Mouse (Mus musculus) 3134 (cell line): ENCODE measurements around the gene Nufip2.
"Not testable (repeated sequence)": the region's sequence is repeated elsewhere in the genome, so short reads cannot be mapped to it uniquely, and the experiment has no call there.

ENCODE experiments used
- DNase-seq: peaks from one replicate; pipeline ENCODE4 v3.0.0-alpha.2; 2011; ENCODE audit warnings: low spot score; ENCODE audit not compliant: insufficient read length; ENCODE audit errors: extremely low read depth

Nufip2 gene

GRCm38 (mm10) chr11:77705920-77706319 is 20.0 kb downstream of the Nufip2 start:
- DNase-seq, result no peak

DNA sequence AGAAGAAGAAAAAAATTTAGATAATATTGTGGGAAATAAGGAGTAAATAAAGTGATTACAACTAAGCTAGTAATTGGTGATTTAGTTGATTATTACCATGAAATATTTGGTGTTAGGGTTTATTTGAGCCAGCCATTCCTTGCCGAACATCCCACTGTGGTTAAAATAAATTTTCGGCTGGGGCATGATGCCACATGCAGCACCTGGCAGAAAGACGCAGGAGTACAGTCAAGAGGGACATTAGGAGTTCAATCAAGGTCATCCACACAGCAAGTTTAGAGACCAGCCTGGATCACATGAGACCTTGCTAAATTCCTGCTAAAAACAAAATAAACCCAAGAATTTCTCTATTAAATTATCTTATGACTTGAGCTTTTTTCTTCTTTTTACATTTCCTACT is 23.1 kb downstream of the Nufip2 start:
- no peak for DNase-seq

GRCm38 (mm10) chr11:77713736-77714135 is 27.8 kb downstream of the Nufip2 start:
- DNase-seq, result no peak

DNA sequence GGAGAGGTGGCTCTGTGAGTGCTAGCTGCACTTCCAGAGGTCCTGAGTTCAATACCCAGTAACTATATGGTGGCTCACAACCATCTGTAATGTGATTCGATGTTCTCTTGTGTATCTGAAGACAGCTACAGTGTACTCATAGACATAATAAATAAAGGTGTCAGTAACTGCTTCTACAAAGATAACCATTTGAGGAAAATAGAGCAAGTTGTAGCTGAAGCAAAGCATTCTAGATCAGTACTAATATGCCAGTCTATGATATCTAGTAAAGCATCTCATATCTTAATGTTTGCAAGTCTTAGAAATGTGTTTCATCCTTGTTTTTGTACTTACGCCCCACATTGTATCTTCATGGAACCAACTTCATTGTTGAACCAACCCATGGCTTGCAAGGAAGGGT is 33.1 kb downstream of the Nufip2 start:
- no peak for DNase-seq

DNA sequence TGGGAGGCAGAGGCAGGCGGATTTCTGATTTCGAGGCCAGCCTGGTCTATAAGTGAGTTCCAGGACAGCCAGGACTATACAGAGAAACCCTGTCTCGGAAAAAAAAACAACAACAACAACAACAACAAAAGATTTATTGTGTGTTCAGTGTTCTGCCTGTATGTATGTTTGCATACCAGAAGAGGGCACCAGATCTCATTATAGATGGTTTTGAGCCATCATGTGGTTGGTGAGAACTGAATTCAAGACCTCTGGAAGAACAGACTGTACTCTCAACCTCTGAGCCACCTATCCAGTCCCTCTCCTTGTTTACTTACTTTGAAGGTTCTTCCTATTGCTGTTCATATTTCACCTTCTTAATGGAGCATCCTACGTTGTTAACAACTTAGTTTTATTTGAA is 35.4 kb downstream of the Nufip2 start:
- no peak for DNase-seq

- no peak for DNase-seq
Measured at GRCm38 (mm10) chr11:77724766-77725165, 38.8 kb downstream of the Nufip2 start.

DNA sequence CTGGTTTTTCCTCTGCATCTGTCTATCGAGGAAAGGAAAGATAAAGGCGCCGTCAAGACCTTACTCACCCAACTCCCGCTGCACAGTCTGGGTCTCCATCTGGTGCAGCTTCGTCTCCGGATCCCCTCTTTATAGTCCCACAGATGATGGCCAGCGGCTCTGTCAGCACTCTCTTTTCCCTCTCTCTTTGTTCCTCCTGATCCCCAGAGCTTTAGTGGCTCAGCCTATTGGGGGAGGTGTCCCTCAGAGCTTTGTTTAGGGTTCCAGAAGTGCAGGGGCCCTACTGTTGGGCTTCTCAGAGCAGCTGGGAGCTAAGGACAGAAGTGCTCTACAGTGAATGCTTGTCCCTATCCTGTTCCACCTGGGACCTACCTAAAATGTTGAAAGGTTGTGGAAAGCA is 39.2 kb downstream of the Nufip2 start, which contains the start of gene Cryba1:
Gene Cryba1, minus strand, starts transcription at position 101 of the 400 bp plus-strand sequence.
- no peak for DNase-seq

DNA sequence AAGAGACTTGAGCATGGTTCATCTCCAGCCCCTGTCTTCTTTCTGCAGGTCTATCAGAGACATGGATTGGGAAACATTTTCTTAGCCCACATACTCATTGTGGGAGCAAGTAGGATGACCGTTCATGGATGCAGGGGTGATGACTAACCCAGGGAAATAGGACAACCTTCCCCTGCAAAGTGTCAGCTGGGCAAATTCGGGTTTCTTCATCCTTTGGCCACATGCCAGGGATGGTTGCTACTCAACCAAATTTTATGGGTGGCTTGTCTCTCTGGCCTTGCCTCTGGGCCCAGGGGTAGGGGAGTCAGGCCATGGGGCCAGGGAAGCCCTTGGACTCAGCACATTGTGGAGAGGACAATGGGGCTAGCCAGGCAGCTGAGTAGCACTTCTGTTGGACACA is 42.6 kb downstream of the Nufip2 start:
- DNase-seq, result peak; percentile 23

DNA sequence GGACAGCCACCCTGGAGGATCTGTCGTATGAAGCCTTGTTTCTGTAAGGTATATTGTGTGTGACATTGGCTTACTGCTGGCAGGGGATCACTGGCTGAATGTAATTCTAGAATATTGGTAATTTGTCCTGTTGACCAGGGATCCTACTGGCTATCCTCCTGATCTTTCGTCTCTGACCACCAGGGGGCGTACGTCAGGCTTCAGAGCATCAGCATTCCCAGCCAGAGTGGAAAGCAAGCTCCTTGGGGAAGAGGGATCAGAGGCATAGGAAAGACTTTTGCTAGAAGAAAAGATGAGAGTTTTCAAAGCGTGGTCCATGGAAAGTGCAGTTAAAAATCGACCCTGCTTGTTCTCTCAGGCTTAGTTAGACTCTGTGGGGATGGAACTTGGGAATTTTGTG is 51.3 kb downstream of the Nufip2 start:
- peak; percentile 23 for DNase-seq

- no peak for DNase-seq
Measured at GRCm38 (mm10) chr11:77738555-77738954, 52.6 kb downstream of the Nufip2 start.

DNA sequence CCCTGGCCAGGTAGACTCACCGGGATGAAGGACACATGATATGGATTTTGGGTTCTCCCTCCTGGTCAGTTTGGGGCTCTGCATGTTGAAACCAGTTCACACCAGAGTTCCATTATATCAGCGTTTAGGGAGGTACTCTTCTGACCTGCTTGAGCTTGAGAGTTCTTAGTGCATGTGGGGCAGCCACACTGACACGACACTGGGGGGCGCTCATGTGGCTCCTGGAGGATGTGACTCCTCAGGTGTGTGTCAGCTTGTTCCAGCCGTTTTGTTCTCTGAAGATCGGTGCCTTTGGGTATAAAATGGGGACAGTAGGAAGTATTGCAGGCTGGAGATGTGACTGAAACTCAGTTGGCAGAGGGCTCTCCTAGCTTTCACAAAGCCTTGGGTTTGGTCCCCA is 58.0 kb downstream of the Nufip2 start:
- DNase-seq, result no peak

GRCm38 (mm10) chr11:77746652-77747051 is 60.7 kb downstream of the Nufip2 start:
- DNase-seq, result no peak

GRCm38 (mm10) chr11:77747103-77747502 is 61.1 kb downstream of the Nufip2 start:
- not testable (repeated sequence) for DNase-seq

GRCm38 (mm10) chr11:77748996-77749395 is 63.0 kb downstream of the Nufip2 start:
- no peak for DNase-seq

GRCm38 (mm10) chr11:77752525-77752924 is 66.6 kb downstream of the Nufip2 start:
- no peak for DNase-seq

DNA sequence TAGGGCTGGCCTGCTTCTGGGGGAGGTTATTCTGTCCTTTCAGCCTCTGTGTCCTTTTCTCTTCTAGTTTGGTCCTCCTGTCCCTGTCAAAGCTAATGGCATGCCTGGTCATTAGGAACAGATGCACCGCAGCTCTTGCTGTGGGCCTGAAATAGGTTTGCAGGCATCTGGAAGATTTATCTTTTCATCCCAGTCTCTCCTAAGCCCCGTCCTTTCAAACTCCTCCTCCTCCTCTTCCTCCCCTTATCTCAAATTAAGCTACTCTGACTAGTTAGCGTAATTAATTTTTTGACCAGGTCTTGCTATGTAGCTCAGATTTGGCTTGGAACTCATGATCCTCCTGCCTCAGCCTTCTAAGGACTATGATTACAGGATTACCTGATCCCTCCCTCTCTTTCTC is 67.5 kb downstream of the Nufip2 start:
- no peak for DNase-seq

- DNase-seq, result no peak
Measured at GRCm38 (mm10) chr11:77760031-77760430, 74.1 kb downstream of the Nufip2 start.

DNA sequence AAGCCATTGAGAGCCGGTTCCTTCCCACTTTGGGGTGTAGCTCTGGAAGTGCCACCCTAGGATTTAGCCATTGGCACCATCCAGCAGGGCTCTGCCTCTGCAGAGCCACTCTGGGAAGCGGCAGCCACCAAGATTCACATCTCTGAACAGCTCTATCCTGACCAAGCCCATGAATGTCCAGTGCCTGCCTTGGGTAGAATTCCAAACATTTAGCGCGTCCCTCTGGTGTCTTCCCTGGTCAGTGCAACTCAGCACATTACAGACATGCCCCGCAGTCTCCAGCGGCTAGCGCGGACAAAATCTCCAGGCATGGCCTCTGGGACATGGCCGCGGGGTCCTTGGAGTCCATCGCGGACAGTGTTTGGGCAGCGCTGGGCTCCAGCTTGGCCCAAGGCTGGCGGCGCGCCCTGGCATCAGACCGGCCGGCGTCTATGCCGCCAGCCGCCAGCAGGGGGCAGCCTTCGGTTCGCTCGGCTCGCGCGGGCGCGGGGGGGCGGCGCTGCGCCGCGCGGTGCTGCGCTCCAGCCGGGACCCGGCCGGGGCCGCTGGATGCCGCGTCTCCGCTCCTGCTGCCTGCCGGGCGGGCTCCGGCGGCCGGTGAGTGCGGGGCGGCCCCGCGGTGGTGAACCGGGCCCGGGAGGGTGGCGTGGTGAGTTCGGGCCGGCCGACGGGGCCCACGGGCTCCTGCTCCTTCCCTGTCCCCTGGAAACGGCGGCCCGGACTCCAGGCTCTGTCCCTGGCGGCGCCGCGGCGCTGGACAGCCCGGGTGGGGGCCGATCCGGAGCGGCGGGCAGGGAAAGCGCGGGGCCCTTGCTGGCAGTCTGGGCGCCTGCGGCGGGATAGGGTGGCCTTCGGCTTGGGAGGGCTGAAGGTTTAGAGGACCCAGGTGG is 77.1 kb downstream of the Nufip2 start, which contains the start of gene Myo18a:
Gene Myo18a, plus strand, starts transcription at position 464 of the 890 bp plus-strand sequence.
- peak; percentile 86 for DNase-seq

DNA sequence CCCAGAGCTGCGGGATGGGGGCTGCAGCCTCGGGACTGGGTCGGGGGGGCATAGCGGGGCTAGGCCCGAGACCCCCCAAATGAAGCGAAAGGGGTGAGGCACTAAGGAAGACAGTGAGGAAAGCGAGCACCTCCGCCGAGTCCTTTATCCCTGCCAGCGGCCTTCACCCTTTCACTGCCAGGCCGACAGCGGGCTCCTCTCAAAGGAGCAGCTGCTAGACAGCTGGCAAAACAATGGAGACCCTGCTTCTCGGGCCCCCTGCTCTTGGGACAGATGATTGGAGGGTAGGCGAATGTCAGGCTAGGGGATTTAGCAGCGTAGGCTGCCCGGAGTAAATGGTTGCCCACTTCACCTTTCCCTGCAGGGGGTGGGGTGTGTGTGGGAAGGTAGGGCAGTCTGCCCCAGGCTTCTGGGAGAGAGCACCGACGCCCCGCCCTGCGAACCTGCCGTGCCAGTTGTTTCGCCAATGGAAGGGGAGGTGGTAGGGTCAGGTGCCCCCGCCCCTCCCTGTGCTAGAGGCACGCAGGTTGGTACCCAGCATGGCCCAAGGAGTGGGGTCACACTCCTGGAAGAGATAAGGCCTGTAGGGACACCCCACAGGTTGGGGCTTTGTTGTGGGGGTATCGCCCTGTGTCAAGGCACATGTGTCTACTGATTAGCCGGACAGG is 77.9 kb downstream of the Nufip2 start:
- DNase-seq, result peak; percentile 73

GRCm38 (mm10) chr11:77764694-77765458 is 78.9 kb downstream of the Nufip2 start:
- no peak for DNase-seq

DNA sequence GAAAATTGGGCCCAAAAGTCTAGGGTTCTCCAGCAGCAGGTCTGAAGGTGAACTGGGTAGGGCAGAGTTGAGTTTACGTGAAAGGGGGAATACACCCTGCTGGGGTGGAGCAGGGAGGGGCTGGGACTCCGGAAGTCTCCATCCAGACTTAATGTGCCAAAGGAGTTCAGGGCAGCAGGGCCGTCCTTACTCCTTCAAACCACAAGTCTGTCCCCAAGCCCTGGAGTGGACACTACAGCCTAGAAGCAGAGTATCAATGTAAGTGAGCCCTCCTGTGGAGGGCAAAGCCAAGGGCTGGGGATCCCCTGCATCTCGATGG is 79.5 kb downstream of the Nufip2 start:
- DNase-seq, result no peak
